Mouse (Mus musculus): Measurements from ENCODE around the gene Ankrd24. TPM values are rescaled to one million over a fixed set of nuclear protein-coding genes. Genes with fewer than 3 reads are reported as not detected.
A peak's percentile ranks its signal among the peaks of the same experiment; 100 is the strongest.

The Ankrd24 gene
- polyA plus RNA-seq, 1 experiment: 130 TPM

DNA sequence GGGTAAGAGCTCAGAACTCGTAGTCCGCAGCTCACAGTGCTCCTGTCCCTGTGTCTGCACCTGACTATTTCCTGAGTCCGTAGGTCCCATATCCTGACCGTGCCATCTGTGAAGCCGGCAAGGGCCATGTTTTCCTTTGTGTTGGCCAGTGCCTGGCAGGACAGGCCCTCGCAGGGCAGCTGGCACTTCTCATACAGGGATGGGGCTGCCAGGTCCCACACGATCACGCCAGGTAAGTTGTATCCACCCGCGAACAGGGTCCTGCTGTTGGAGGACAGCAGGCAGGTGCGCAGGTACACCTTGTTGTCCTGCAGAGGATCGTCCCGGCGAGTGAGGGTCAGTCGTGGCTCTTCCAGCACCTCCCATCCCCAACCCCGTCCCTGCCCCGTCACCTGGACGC is 34.4 kb upstream of the Ankrd24 start:
- Histone ChIP-seq H3K4me1 (ENCODE audit: control insufficient read depth, insufficient read depth, low read length) (peaks cover 41% of the 10 kb centered on the region), H3K27ac (ENCODE audit: insufficient read depth, low read length) (0 out of 2 replicates have a peak overlapping the region, but pooled peaks have one; percentile 5), H3K27me3 (ENCODE audit: control insufficient read depth, insufficient read depth, low read length) (no peaks in the 10 kb centered on the region), H3K4me3 (replicated peaks; ENCODE audit: insufficient read depth, low read depth, low read length) (peak overlapping the region; percentile 26)
- TF ChIP-seq CTCF (IDR thresholded peaks at IDR 0.05; ENCODE audit: borderline replicate concordance, insufficient read depth, low read depth, low read length): no peak
- TF ChIP-seq POLR2A (IDR thresholded peaks at IDR 0.05; ENCODE audit: borderline replicate concordance, insufficient read depth, low read length): no peak; the same call in 1 of the 2 replicates
- DNase-seq: peak; percentile 73 to 79
- 9% methylated on average over 18 of the region's 18 CpGs for WGBS

DNA sequence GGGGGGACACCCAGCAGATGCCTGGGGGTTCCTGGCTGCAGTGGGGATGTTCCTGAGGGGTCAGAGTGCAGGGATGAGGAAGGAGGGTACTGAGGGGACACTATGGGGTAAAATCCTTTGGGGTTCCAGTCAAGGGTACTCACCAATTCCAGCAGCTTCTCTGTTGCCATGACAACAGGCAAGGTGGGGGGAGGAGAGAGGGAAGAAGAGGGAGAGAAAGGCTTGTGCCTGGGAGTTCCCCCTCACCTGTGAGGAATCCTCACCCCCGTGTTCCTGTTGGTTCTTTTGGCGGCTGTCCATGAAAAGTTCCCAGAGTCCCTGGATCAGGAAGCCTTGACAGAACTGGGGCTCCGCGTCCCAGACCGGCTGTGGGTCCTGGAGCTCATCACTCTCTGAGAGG is 32.7 kb upstream of the Ankrd24 start:
- H3K27ac ChIP-seq (ENCODE audit: insufficient read depth, low read length): no peak overlapping the region
- H3K27me3 ChIP-seq (ENCODE audit: control insufficient read depth, insufficient read depth, low read length): no peaks in the 10 kb centered on the region
- H3K4me1 ChIP-seq (ENCODE audit: control insufficient read depth, insufficient read depth, low read length): peaks cover 41% of the 10 kb centered on the region
- no peak overlapping the region for H3K4me3 ChIP-seq (replicated peaks; ENCODE audit: insufficient read depth, low read depth, low read length)
- WGBS: 47% methylated on average over 5 of the region's 5 CpGs
- TF ChIP-seq CTCF (IDR thresholded peaks at IDR 0.05; ENCODE audit: borderline replicate concordance, insufficient read depth, low read depth, low read length): no peak
- no peak for TF ChIP-seq POLR2A (IDR thresholded peaks at IDR 0.05; ENCODE audit: borderline replicate concordance, insufficient read depth, low read length)
- DNase-seq: no peak

DNA sequence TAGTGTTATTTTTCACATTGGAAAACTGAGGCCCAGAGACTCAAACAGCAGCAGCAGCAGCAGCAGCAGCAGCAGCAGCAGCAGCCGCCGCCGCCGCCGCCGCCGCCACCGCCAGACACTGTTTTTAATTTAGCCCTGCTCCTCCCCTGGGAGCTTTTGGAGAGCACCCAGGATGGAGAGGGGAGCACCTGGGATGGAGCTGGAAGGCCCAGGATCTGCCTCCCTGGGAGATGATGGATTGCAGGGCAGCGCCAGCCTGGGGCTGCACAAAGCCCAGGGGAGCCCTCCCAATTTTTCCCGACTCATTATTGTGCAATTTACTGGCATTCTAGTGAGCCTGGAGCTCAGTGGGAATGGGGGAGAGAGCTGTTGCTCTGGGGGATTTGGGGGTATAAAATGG is 31.7 kb upstream of the Ankrd24 start:
- WGBS: 76% methylated on average over 10 of the region's 10 CpGs
- TF ChIP-seq POLR2A (IDR thresholded peaks at IDR 0.05; ENCODE audit: borderline replicate concordance, insufficient read depth, low read length) (no peak), CTCF (IDR thresholded peaks at IDR 0.05; ENCODE audit: borderline replicate concordance, insufficient read depth, low read depth, low read length) (no peak)
- Histone ChIP-seq H3K27ac (ENCODE audit: insufficient read depth, low read length) (no peak overlapping the region), H3K4me3 (replicated peaks; ENCODE audit: insufficient read depth, low read depth, low read length) (no peak overlapping the region), H3K4me1 (ENCODE audit: control insufficient read depth, insufficient read depth, low read length) (peaks cover 47% of the 10 kb centered on the region), H3K27me3 (ENCODE audit: control insufficient read depth, insufficient read depth, low read length) (no peaks in the 10 kb centered on the region)
- peak in 1 of 2 experiments; percentile 11 for DNase-seq

DNA sequence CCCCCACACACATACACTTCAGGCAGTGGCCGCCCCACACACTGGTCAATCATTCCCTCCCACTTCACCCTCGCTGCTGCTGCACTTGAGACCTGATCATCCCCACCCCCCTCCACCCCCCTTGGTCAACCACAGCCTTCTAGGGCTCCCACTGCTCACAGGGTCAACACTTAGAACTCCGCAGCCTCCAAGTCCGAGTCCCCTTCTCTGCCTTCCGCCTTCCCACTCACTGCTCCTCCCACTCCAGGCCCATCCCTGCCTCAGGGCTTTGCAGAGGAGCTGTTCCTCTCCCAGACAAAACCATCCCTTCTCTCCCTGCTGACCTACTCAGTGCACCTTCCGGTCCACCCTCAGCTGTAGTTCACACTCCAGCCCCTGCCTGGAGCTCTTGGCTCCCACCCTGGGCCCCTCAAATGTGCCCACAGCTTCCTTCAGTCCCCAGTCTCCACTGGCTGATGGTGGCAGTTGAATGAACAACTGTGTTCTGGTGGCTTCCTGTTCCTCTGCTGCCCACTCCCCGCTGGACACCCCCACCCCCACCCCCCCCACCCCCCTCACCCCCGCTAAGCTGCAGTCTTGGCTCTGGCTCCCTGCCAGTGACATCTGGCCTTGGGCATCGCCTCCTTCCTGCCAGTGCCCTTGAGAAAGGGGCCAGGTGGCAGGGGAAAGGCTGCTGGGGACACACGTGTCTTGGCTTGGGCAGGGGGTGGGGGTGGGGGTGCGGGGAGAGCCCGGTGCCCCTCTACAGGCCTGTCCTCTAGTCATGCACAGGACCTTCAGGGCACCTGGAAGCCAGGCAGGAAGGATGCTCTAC is 31.0 kb upstream of the Ankrd24 start:
- no peak overlapping the region for H3K27ac ChIP-seq (ENCODE audit: insufficient read depth, low read length)
- TF ChIP-seq POLR2A (IDR thresholded peaks at IDR 0.05; ENCODE audit: borderline replicate concordance, insufficient read depth, low read length) (no peak), CTCF (IDR thresholded peaks at IDR 0.05; ENCODE audit: borderline replicate concordance, insufficient read depth, low read depth, low read length) (no peak)
- H3K4me1 ChIP-seq (ENCODE audit: control insufficient read depth, insufficient read depth, low read length): peaks cover 43% of the 10 kb centered on the region
- 24% methylated on average over 12 of the region's 12 CpGs for WGBS
- H3K27me3 ChIP-seq (ENCODE audit: control insufficient read depth, insufficient read depth, low read length): no peaks in the 10 kb centered on the region
- DNase-seq: peak in 1 of 2 experiments; percentile 33
- no peak overlapping the region for H3K4me3 ChIP-seq (replicated peaks; ENCODE audit: insufficient read depth, low read depth, low read length)

DNA sequence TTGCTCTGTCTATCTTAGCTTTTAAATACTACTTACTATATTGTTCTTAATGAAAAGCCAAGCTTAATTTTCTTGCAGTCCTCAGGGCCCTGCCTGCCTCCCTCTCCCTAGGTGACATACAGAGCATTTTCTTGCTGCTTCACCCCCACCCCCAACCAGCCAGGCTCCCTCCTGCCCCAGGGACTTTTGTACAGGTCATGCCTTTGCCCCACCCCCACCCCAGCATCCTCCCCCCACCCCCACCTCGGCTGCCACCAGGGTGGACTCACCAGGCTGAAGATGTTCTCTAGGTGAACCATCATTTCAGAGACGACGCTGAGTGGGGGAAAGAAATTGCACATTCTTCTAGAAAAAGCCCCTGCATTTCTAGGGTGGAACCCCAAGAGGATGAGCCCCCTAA is 30.0 kb upstream of the Ankrd24 start:
- no peaks in the 10 kb centered on the region for H3K27me3 ChIP-seq (ENCODE audit: control insufficient read depth, insufficient read depth, low read length)
- TF ChIP-seq CTCF (IDR thresholded peaks at IDR 0.05; ENCODE audit: borderline replicate concordance, insufficient read depth, low read depth, low read length) (no peak), POLR2A (IDR thresholded peaks at IDR 0.05; ENCODE audit: borderline replicate concordance, insufficient read depth, low read length) (no peak)
- peaks cover 36% of the 10 kb centered on the region for H3K4me1 ChIP-seq (ENCODE audit: control insufficient read depth, insufficient read depth, low read length)
- H3K27ac ChIP-seq (ENCODE audit: insufficient read depth, low read length): no peak overlapping the region
- WGBS: 69% methylated on average over 3 of the region's 3 CpGs
- DNase-seq: no peak
- no peak overlapping the region for H3K4me3 ChIP-seq (replicated peaks; ENCODE audit: insufficient read depth, low read depth, low read length)

DNA sequence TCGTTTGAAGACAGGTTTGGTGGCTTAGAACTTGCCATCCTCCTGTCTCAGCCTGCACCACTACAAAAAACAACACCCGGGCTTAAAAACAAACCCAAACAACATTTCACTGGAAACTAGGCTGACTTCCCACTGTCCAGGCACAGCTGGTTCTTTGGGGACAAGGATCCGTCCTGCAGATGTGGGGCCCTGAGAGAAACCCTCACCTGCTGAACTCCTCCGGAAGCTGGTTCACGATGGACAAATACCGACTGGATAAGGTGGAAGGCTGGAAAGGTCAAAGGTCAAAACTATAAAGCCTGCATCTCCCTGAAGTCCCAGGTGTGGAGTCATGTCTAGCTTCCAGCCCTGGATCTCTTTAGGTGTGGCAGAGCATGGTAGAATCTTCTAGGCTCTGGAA is 29.5 kb upstream of the Ankrd24 start:
- no peak for DNase-seq
- Histone ChIP-seq H3K4me3 (replicated peaks; ENCODE audit: insufficient read depth, low read depth, low read length) (no peak overlapping the region), H3K4me1 (ENCODE audit: control insufficient read depth, insufficient read depth, low read length) (peaks cover 31% of the 10 kb centered on the region), H3K27ac (ENCODE audit: insufficient read depth, low read length) (no peak overlapping the region), H3K27me3 (ENCODE audit: control insufficient read depth, insufficient read depth, low read length) (no peaks in the 10 kb centered on the region)
- WGBS: 82% methylated on average over 6 of the region's 6 CpGs
- TF ChIP-seq CTCF (IDR thresholded peaks at IDR 0.05; ENCODE audit: borderline replicate concordance, insufficient read depth, low read depth, low read length): no peak

DNA sequence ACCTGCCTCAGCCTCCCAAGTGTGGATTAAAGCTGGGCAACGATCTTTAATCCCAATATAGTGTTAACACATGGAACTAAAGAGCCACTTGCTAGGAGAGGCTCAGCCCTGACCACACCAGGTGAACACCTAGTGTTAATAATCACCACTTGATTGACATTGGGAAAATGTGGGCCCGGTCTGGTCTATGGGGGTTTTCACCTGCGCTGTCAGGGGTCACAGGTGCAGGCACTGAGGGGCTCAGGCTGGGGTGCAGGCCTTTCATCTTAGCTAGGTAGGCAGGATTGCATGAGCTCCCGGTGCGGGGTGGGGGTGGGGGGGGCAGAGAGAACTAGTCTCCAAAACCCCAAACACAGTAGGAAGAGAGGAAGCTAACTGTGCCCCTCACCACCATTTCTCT is 28.7 kb upstream of the Ankrd24 start:
- no peaks in the 10 kb centered on the region for H3K27me3 ChIP-seq (ENCODE audit: control insufficient read depth, insufficient read depth, low read length)
- WGBS: 88% methylated on average over 5 of the region's 5 CpGs
- no peak for DNase-seq
- peaks cover 27% of the 10 kb centered on the region for H3K4me1 ChIP-seq (ENCODE audit: control insufficient read depth, insufficient read depth, low read length)
- TF ChIP-seq POLR2A (IDR thresholded peaks at IDR 0.05; ENCODE audit: borderline replicate concordance, insufficient read depth, low read length) (no peak), CTCF (IDR thresholded peaks at IDR 0.05; ENCODE audit: borderline replicate concordance, insufficient read depth, low read depth, low read length) (no peak)
- no peak overlapping the region for H3K4me3 ChIP-seq (replicated peaks; ENCODE audit: insufficient read depth, low read depth, low read length)
- no peak overlapping the region for H3K27ac ChIP-seq (ENCODE audit: insufficient read depth, low read length)

DNA sequence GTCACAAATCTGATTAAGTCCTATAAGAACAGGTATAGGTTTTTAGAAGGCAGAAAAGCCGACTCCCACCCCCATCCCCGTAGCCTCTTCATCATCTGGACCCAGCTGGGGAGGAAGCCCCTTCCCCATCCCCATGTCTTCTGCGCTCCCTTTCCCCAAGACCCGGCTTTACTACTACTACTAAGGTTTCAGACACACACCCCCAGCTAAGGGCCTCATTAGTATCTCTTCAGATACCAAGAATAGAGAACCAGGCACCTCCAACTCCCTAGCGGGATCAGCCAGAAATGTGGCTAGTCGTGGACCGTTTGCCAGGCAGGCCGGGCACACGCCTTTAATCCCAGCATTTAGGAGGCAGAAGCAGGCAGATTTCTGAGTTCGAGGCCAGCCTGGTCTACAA is 28.2 kb upstream of the Ankrd24 start:
- WGBS: 74% methylated on average over 10 of the region's 10 CpGs

More for the DNA sequence above, 28.2 kb upstream of the Ankrd24 start:
- H3K4me3 ChIP-seq (replicated peaks; ENCODE audit: insufficient read depth, low read depth, low read length): no peak overlapping the region
- peaks cover 31% of the 10 kb centered on the region for H3K4me1 ChIP-seq (ENCODE audit: control insufficient read depth, insufficient read depth, low read length)
- no peaks in the 10 kb centered on the region for H3K27me3 ChIP-seq (ENCODE audit: control insufficient read depth, insufficient read depth, low read length)
- DNase-seq: peak in 1 of 2 experiments; percentile 17
- H3K27ac ChIP-seq (ENCODE audit: insufficient read depth, low read length): no peak overlapping the region
- TF ChIP-seq CTCF (IDR thresholded peaks at IDR 0.05; ENCODE audit: borderline replicate concordance, insufficient read depth, low read depth, low read length): no peak
- TF ChIP-seq POLR2A (IDR thresholded peaks at IDR 0.05; ENCODE audit: borderline replicate concordance, insufficient read depth, low read length): no peak

Data from cerebellum, adult 2 months (tissue).